Mouse (Mus musculus): ENCODE data around the gene Axin2.

Gene Axin2

DNA sequence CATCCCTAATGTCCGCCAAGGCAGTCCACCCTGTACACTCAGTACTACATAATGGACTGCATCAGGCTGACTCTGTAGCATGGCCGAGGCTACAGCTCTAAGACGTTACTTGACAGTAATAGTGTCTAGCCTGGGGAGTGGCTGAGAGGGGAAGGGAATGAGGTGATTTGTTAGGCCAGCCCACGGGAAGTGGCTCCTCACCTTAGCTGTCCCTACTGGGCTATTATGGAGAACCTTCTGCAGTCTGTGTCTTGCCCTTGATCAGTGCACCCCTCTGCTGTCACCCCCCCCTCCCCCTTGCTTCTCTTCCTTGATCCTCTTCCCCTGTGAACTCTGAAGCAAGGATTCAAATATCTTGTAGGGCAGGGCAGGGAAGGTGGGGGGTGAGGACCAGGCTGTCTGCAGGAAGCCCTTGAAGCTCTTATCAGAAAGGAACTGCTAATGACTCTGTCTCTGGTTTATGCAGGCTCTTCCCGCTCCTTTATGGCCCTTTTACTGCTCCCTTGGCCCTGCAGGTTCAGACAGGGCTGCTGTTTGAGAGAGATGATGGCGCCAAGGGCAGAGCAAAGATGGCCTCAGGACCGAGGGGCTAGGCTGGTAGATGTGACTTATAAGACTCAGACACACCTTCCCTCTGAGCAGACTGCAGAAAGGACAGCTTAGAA, 13.4 kb upstream of the Axin2 start:
- DNase-seq (ENCODE audit: low spot score) = no peak

DNA sequence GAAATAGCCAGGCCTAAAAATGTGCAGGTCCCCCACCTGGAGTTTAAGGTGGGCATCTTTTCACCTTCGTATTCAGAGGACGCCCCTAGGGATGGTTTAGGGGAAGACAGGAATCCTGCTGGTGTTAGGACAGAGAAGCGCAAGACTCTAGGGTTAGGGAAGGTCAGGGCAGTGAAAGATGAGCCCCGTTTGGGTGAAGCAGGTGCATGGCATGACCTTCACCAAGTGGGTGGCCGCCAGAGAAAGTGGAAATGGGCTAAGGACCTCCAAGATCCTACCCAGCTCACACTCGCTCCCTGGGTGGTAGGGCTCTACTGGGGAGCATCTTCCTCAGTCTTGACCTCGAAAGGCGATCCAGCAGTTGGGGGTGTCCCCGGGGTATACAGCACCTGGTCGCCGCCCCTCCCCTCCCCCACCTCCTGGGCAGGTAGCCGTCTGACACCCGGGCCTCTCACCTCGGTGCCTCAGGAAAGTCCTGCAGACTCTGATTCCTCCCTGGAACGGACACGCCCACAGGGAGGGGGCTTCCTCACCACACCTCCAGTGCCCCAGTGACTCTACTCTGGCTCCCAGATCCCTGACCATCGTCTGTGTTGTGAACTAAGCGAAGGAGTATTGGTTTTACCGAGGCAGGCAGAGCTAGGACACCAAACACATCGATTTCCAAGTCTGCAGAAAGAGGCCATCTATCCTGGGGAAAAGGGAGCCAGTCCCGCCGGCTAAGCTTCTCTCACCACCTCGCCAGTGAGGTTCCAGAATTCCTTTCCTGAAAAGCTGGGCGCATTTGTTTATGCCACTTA, 10.6 kb upstream of the Axin2 start:
- no peak for DNase-seq (ENCODE audit: low spot score)

GRCm38 (mm10) chr11:108910328-108910886, 9.7 kb upstream of the Axin2 start:
- DNase-seq (ENCODE audit: low spot score) = no peak

GRCm38 (mm10) chr11:108910903-108911302, 9.2 kb upstream of the Axin2 start:
- DNase-seq (ENCODE audit: low spot score) = no peak

DNA sequence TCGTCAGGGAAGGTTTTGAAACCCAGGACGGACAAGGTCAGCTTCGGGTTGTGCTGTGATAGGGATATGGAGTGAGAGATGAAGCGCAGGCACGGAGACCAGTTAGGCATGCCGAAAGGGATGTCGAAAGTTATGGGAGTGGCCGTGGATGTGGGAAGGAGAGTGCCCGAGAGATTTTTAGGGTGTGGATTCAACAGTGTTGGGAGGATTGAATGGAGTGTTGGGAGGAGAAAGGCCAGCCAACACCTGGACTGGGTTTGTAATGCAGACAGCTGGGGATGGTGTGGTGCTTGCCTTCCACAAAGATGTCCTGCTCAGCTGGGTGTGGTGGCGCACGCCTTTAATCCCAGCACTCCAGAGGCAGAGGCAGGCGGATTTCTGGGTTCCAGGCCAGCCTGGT, 8.0 kb upstream of the Axin2 start:
- no peak for DNase-seq (ENCODE audit: low spot score)

GRCm38 (mm10) chr11:108917422-108918324, 2.5 kb upstream of the Axin2 start:
- DNase-seq (ENCODE audit: low spot score) = no peak

- peak; percentile 8 for DNase-seq (ENCODE audit: low spot score)
Measured at GRCm38 (mm10) chr11:108920636-108921505, 722 bp downstream of the Axin2 start.

DNA sequence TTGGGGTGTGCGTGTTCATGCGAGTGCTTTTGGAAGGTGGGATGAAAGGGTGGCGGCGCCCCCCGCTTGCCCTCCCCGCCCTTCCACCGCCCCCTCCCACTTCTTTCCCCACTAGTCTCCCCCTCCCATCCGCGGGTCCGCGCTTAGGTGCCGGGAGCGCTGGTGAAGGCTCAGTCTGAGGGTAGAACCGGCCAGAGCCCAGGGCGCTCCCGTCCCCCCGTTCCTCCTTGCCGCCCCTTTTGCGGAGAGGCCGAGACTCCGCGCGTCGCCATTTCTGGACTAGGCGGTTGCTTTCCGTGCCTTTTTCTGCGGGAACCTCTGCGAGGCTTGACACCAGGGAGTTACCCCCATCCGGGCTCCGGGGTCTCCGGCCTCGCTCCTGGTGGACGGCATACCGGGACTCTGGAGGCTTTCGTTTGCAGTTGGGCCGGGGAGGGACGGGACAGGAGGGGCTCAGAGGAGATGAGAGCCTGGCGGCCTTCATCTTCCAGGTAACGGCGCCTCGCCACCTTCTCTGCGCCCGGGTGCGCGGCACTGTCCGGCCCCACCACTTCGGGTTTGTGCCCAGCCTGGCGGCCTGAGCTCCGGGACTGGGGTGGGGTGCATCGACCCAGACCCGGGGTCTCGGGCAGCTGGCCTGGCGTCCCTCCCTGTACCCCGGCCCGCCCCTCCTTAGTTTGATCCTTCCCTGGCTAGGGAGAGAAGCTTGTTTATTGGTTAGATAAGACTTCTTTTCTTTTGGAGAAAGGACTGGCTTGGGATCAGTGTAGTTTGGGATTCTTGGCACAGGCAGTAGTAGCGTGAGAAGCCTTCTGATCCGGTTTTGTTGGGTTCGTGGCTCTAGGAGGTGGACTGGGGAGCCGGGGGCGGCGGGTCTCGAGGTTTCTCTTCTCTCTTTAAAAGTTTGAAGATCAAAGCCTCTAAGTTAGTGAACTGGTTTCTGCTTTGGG, 1.6 kb downstream of the Axin2 start:
- DNase-seq (ENCODE audit: low spot score) = no peak

- DNase-seq (ENCODE audit: low spot score) = no peak
Measured at GRCm38 (mm10) chr11:108922511-108923187, 2.5 kb downstream of the Axin2 start.

- no peak for DNase-seq (ENCODE audit: low spot score)
Measured at GRCm38 (mm10) chr11:108923188-108923575, 3.0 kb downstream of the Axin2 start.

- DNase-seq (ENCODE audit: low spot score) = no peak
Measured at GRCm38 (mm10) chr11:108923781-108924180, 3.6 kb downstream of the Axin2 start.

DNA sequence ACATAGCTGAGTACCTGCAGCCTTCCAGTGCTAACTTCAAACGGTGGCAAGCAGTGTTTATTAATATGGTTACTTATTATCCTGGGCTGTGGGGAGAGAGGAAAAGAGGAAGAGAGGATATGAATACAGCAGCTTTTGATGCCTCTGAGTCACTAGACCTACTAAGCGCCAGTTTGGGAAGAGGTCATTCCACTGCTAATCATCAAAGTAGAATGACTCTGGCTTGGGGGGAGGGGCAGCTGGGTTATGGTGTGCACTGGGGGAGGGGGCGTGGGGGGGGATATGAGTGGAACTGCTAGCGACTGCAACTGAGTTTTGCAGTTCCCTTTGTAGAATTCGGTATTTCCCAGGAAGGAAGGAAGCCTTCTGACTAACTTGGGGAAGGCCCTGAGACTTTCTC, 4.2 kb downstream of the Axin2 start:
- no peak for DNase-seq (ENCODE audit: low spot score)

DNA sequence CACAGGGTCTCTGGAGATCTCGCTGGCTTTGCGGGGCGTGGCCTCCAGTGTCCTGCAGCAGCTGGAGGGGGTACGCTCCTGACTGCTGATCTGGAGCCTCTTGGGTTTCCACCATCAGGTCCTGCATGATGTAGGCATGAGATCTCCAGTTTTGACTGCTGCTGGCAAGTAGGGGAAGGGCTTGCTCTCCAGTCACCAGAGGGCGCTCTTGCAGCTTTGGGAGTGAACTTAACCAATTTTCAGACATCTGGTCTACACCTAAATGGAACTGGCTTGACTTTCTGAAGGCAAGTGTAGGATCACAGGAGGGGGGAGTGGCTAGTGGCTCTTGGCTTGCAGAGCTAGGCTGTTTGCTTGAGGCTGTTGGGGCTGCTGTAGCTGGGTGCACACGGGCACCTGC, 5.1 kb downstream of the Axin2 start:
- peak; percentile 55 for DNase-seq (ENCODE audit: low spot score)

DNA sequence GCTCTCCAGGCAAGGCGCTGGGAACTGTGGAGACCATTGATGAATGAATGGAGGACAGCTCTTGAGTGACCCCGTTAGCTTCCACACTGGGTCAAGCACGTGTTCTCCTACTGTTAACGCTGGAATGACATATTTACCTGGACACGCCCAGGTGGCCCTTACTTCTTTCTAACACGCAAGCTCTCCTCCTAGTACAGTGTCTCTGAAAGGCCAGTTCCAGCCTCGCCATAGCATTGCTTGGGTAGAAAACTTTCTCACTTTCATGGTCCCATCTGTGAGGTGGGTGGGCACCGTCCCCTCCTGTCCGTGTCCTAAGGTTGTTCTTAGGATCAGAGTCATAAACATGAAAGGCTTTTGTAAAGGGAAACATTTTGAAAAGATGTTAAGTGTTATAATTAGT, 5.7 kb downstream of the Axin2 start:
- DNase-seq (ENCODE audit: low spot score) = no peak

DNA sequence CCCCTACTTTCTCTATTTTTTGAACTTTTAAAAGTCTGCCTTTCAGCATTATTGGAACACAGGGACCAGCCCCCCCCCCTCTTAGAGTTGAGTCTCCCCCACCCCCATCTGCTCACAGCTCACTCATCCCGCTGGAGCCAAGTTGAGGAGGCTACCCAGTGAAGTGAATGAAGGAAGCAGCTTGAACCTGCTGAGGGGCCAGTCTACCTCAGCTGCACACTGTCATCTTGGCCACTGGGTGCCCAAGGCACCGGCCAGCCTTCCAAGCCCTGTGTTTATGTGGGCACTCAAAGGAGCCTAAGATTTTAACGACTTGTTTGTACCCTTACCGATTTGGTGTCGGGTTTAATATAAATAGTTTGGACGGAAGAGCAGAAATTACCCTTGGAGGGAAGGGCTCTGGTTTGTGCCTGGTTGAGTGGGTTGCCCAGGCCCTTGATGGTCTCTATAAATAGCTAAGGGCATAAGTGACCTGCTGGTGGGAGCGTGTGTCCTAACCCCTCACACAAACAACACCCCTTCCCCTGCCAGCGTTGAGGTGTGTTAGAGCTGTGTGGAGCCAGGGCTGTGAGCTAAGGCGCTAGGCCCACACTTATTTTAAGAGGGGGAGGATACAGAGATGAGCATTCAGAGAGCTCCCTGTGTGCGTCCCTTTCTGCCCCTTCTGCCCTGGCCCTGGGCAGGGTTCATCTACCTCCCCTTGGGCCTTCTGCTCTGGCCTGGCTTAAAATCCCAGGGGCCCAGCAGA, 6.4 kb downstream of the Axin2 start:
- no peak for DNase-seq (ENCODE audit: low spot score)

DNA sequence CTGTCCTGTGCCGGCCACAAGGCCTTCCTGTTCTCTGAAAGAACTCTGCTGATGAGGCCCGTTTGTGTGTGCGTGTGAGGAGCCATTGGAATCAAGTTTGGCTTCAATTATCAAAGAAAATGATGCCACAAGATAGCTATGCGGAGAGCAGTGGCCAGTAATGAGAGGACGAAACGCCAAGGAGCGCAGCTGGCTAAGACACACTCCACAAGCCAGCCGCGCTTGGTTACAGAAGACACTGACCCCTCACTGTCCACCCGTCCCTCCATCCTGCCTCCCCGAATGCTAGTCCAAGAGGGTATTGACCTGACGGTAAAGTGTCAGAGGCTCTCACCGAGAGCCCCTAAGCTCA, 6.9 kb downstream of the Axin2 start:
- no peak for DNase-seq (ENCODE audit: low spot score)

- DNase-seq (ENCODE audit: low spot score) = no peak
Measured at GRCm38 (mm10) chr11:108928096-108928495, 7.9 kb downstream of the Axin2 start.

DNA sequence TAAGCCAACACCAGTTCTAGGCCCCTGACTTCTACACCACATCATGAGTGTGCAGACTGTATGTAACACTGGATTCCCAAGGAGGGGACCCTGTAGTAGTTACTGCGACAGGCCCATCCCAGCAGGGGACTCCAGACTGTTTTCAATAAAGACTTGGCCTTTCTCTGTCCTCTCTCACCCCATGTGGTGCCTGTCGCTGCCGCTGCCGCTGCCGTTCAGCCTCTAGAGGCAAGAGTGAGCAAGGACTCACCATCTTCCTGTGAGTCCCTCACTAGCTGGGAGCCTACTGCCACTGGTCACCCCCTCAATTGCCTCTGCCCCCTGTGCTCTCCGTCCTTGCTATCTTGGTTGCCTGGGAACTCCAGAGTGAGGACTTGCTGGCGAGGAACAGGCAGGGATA, 8.6 kb downstream of the Axin2 start:
- DNase-seq (ENCODE audit: low spot score) = no peak

DNA sequence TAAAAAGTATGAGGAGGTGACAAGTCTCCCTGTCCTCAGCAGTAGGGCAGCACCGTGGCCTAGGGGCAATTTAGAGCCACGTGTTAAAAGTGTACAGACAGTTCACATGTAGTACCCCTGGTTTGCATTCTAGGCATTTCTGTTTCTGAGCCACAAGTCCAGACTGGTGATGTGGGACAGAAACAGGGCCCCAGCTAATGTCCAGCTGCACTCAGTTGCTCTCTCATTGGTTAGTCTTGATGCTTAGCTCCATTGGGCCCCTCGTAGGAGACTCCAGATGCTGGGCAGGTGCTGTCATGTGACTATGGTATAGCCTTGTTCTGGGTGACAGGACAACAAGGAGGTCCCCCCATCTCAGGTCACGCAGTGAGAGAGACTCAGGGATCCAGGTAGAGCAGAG, 9.0 kb downstream of the Axin2 start:
- no peak for DNase-seq (ENCODE audit: low spot score)
